Mouse (Mus musculus) cerebellum, adult 8-10 months (tissue): Measurements from ENCODE around the gene Trpv4.

ENCODE experiments used
- DNase-seq: peaks from one replicate; pipeline ENCODE4 v3.0.0; 2022

Gene Trpv4

GRCm38 (mm10) chr5:114667228-114667856 lies 9.1 kb upstream of the Trpv4 start:
- DNase-seq, result peak; percentile 99

GRCm38 (mm10) chr5:114666659-114667058 lies 8.4 kb upstream of the Trpv4 start:
- no peak for DNase-seq

- no peak for DNase-seq
These were observed 6.5 kb upstream of the Trpv4 start for GRCm38 (mm10) chr5:114664750-114665149.

- no peak for DNase-seq
These were observed 5.9 kb upstream of the Trpv4 start for GRCm38 (mm10) chr5:114664139-114664538.

GRCm38 (mm10) chr5:114661029-114661428 lies 2.8 kb upstream of the Trpv4 start:
- DNase-seq, result no peak

- no peak for DNase-seq
These were observed 795 bp downstream of the Trpv4 start for GRCm38 (mm10) chr5:114657426-114657825.

GRCm38 (mm10) chr5:114656305-114656704 lies 1.9 kb downstream of the Trpv4 start:
- no peak for DNase-seq

- no peak for DNase-seq
These were observed 2.5 kb downstream of the Trpv4 start for GRCm38 (mm10) chr5:114655721-114656120.

GRCm38 (mm10) chr5:114653656-114654437 lies 4.4 kb downstream of the Trpv4 start:
- DNase-seq, result no peak

GRCm38 (mm10) chr5:114651449-114651848 lies 6.8 kb downstream of the Trpv4 start:
- no peak for DNase-seq

GRCm38 (mm10) chr5:114651002-114651401 lies 7.2 kb downstream of the Trpv4 start:
- DNase-seq, result no peak

GRCm38 (mm10) chr5:114648728-114649311 lies 9.4 kb downstream of the Trpv4 start:
- no peak for DNase-seq

GRCm38 (mm10) chr5:114647211-114647974 lies 10.8 kb downstream of the Trpv4 start:
- DNase-seq, result no peak

GRCm38 (mm10) chr5:114645916-114646315 lies 12.3 kb downstream of the Trpv4 start:
- no peak for DNase-seq

- no peak for DNase-seq
These were observed 13.3 kb downstream of the Trpv4 start for GRCm38 (mm10) chr5:114644918-114645317.

GRCm38 (mm10) chr5:114640809-114641208 lies 17.4 kb downstream of the Trpv4 start:
- DNase-seq, result no peak

GRCm38 (mm10) chr5:114639645-114639957 lies 18.6 kb downstream of the Trpv4 start:
- no peak for DNase-seq

GRCm38 (mm10) chr5:114638769-114639644 lies 19.2 kb downstream of the Trpv4 start:
- peak; percentile 81 for DNase-seq

- DNase-seq, result no peak
These were observed 22.1 kb downstream of the Trpv4 start for GRCm38 (mm10) chr5:114636091-114636490.

- no peak for DNase-seq
These were observed 26.9 kb downstream of the Trpv4 start for GRCm38 (mm10) chr5:114631336-114631735.

- DNase-seq, result peak; percentile 41
These were observed 32.6 kb downstream of the Trpv4 start for GRCm38 (mm10) chr5:114625590-114625989.

GRCm38 (mm10) chr5:114620305-114620704 lies 37.9 kb downstream of the Trpv4 start:
- DNase-seq, result no peak
